Mouse (Mus musculus) right cerebral cortex, postnatal 4 days (tissue): Measurements from ENCODE around the gene Tlx2.
A peak's percentile ranks its signal among the peaks of the same experiment; 100 is the strongest.

Source experiments
- DNase-seq: peaks from one replicate; pipeline ENCODE4 v3.0.0-alpha.2; 2022

The Tlx2 gene

GRCm38 (mm10) chr6:83054074-83054851 is 15.8 kb downstream of the Tlx2 start, which contains the start of gene Aup1:
TSS of gene Aup1 (plus strand) at chr6:83054521.
- peak; percentile 94 for DNase-seq

DNA sequence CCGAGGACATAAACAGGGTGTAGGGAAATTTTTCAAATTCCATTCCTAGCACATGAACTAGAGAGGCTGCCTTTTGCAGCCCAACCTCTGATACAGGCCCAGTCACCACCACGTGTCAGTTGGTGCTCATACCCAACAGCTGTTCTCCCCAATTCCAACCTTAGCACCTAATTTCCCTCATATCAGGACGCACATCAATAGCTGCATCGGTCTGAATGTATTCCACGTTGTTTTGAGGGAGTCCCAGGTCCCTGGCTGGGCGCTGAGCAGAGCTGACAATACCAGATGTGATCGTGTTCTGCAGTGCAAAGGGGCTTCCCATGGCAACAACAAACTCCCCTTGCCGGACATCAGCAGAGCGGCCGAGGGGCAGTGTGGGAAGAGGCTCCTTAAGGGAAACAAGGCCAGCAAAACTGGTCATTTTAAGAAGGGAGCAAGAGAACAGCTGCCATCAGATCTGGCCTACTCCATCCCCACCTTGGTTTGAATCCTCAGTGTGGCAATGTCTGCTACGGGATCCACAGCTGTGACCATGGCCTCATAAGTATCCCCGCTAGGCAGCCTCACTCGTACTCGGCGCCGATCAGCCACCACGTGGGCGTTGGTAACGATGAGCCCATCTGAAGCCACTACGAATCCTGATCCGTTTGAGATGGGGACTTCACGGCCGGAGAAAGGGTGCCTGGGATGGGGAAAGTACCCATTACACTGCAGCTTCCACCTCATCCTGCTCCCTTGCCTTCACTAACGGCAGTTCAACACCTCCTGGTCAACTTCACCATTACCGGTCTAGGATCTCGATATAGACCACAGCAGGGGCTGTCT is 16.7 kb downstream of the Tlx2 start:
- no peak for DNase-seq

- DNase-seq: no peak
Measured at GRCm38 (mm10) chr6:83049367-83049766, 20.7 kb downstream of the Tlx2 start.

GRCm38 (mm10) chr6:83044742-83045141 is 25.4 kb downstream of the Tlx2 start:
- no peak for DNase-seq

DNA sequence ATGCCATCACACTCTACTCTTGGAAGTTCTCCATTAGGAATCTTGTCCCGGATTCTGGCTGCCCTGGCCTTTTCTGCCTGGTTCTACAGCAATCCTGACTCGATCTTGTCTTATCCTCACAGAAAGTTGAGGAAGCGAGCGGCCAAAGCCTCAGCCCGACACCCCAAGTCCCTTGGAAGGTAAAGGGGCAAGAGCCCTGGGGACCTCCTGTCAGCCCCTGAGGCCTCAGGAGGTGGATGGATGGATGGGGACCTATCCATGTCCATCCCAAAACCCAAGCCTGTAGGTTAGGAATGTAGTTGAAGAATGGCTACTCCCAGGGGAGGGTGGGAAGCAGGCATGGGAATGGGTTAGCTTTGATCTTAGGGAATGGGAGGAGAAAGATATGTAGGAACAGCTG is 26.1 kb downstream of the Tlx2 start:
- DNase-seq: no peak

GRCm38 (mm10) chr6:83043561-83043960 is 26.5 kb downstream of the Tlx2 start:
- DNase-seq: no peak

GRCm38 (mm10) chr6:83040601-83041000 is 29.5 kb downstream of the Tlx2 start:
- no peak for DNase-seq

- peak; percentile 87 for DNase-seq
Measured at GRCm38 (mm10) chr6:83038496-83039012, 31.5 kb downstream of the Tlx2 start.

DNA sequence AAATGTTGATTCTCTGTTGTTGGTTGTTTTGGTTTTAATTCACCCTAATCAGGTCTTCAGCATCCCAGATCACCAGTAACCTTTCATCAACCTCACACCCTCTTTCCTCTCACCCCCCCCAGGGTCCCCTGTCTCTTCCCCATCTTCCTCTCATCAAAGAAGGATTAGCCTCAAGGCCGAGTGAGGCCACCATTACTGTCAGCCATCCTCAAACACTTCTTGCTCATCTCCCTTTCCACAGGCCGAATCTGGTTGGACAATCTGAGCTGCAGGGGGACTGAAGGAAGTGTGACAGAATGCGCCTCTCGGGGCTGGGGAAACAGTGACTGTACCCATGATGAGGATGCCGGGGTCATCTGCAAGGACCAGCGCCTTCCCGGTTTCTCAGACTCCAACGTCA is 32.9 kb downstream of the Tlx2 start:
- DNase-seq: no peak

DNA sequence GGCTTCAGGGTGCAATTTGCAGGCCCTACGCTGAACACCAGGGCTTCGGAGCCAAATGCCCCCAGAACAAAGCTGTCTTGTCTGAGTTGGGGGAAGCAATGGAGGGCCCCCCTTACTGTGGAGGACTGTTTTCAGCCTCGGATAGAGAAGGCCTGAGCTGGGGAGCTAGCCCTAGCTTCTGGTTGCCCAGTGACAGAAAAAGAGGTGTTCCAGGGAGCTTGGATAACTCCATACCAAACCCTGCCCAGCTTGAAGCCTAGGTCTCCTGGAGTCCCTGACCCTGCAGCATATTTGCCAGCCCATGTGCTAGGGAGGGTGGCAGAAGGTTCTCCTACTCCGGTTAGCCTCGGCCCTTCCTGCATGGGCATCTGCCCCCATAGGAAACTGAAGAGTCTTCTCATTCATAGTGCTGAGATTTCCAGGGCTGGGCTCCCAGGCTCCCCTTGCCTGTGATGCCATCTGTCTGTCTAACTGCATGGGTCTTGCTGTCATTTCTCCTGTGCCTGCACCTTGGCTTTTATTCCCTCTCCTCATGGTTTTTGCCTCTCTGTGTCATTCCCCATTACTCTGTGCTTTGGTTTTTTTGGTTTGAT is 35.5 kb downstream of the Tlx2 start:
- DNase-seq: no peak

DNA sequence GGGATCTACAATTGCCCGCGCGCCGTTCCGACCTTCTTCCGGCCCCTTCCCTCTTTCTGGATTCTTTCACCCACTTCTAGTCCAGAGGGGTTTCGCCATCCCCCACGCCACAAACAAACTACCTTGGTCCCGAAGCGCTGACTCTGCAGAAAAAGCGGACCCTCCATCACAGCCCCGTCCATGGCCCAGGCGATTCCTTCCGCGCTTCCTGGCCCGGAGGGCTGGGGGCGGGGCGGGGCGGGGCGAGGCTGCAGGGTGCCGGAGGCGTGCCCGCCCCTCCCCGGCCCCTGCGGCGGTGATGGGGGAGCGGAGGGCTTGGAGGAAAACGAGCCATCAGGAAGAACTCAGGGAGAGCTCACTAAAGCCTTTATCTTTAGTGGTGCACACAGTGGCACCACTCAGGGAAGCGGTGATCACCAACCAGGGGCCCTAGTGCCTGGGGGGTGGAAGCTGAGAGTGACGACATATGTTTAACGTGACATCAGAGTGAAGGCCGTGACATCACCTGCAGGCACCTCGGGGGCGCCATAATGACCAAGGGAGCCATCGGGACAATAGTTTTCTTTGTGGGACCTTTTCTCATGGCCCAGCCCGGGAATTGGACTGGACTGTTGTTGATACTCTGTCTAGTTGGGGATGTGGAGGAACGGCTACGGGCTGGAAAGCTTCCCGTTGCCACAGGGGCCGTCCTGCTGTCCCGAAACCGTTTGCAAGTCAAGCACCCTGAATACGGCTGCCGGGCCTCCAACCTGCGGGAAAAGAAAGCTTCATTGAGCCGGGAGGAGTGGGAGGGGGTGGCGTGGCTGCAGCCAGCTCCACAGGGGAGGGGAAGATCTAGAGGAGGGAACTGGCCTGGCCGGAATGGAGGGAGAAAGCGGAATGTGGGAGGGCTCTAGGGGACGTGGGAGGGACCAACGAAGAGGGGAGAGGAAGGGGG is 36.6 kb downstream of the Tlx2 start, which contains the start of the genes Dok1 and Loxl3:
Gene Dok1, minus strand, starts transcription at position 223 of the 937 bp plus-strand sequence.
Gene Loxl3, plus strand, starts transcription at position 925 of the 937 bp plus-strand sequence.
- DNase-seq: peak; percentile 36

GRCm38 (mm10) chr6:83032769-83033191 is 37.3 kb downstream of the Tlx2 start:
- no peak for DNase-seq

GRCm38 (mm10) chr6:83031921-83032590 is 38.0 kb downstream of the Tlx2 start:
- no peak for DNase-seq

- DNase-seq: no peak
Measured at GRCm38 (mm10) chr6:83031111-83031510, 39.0 kb downstream of the Tlx2 start.

GRCm38 (mm10) chr6:83029777-83030176 is 40.3 kb downstream of the Tlx2 start:
- no peak for DNase-seq

DNA sequence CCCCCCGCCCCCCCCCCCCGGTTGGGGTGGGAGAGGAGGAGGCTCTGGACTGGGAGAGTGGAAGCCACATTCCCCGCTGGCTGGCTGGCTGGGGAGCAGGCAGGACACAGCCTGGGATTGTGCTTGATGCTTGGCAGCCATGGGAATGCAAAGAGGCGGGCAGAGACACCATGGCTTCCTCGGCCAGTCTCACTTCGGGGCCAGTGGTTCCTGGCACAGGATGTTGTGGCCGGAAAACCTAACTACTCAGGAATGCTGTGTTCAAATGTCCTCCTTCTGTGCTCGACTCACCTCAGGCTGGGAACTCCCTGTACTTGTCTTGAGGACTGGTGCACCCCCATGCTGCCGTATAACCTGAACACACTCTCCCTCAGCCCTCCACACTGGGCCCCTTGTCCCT is 42.4 kb downstream of the Tlx2 start:
- DNase-seq: no peak

DNA sequence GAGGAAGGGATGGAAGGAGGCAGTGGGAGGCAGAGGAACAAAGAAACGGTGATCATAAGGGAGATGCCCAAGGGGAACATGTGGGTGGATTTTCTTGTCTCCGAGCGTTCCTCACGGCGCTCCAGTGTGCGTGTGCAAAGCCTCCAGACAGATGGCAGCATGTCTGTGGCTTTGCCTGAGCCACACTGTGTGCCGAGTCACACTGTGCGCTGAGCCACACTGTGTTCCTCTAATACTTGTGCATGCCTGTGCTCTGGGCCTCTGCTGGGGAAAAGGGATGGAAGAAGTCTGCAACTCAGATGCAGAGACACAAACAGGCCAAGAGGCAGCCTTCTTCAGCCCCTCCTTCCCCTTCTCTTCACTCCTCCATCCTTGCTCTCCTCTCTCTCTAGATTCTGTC is 42.8 kb downstream of the Tlx2 start:
- no peak for DNase-seq

- DNase-seq: no peak
Measured at GRCm38 (mm10) chr6:83025221-83025620, 44.9 kb downstream of the Tlx2 start.

DNA sequence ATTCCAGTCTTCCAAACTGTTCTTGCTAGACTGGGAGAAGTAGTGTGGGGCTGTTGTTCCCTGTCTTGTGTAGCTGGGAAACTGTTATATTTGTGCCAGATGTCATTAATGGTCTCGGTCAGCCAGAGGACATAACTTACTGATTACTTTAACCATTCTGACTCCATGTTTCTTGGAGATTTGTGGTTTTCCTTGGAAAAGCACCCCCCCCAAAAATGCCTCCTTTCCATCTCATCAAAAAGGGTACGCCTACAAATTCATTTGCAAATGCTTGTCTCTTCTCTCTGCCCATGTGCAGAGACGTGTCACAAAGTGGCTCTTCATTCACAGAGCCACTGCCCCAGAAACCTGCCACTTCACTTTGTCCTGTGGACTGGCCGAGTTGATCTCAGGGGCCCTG is 45.7 kb downstream of the Tlx2 start:
- DNase-seq: no peak

- no peak for DNase-seq
Measured at GRCm38 (mm10) chr6:83023786-83024185, 46.3 kb downstream of the Tlx2 start.

GRCm38 (mm10) chr6:83023008-83023407 is 47.1 kb downstream of the Tlx2 start:
- no peak for DNase-seq
